Mouse (Mus musculus) forebrain, postnatal 0 days (tissue): Measurements from ENCODE around the gene Gm6460. TPM values are rescaled to one million over a fixed set of nuclear protein-coding genes. Genes with fewer than 3 reads are reported as not detected.
"Not testable (repeated sequence)": the region's sequence is repeated elsewhere in the genome, so short reads cannot be mapped to it uniquely, and the experiment has no call there.

ENCODE experiments used
- ATAC-seq: fragments of 200-750 bp; cut with Nextera tagmentation; 2 replicates; pipeline ENCODE4 v1.8.0; 2017; ENCODE audit warnings: mild to moderate bottlenecking, moderate library complexity
- DNase-seq: peaks from one replicate; pipeline ENCODE4 v3.0.0-alpha.2; 2015
- H3K27ac ChIP-seq: fragments of 300-500 bp; sonication (generic); 2 replicates; pipeline ENCODE4 v1.5.1; 2014; ENCODE audit warnings: low read depth, mild to moderate bottlenecking, antibody characterized with exemption, low read length, moderate library complexity, mixed read lengths
- H3K27me3 ChIP-seq: fragments of 300-500 bp; sonication (generic); 2 replicates; pipeline ENCODE4 v1.6.1; 2014; ENCODE audit warnings: mild to moderate bottlenecking, low read length, mixed read lengths; ENCODE audit not compliant: insufficient read depth
- H3K36me3 ChIP-seq: fragments of 300-500 bp; sonication (generic); 2 replicates; pipeline ENCODE4 v1.6.1; 2014; ENCODE audit warnings: mild to moderate bottlenecking, moderate library complexity; ENCODE audit not compliant: insufficient read depth
- H3K4me1 ChIP-seq: fragments of 300-500 bp; sonication (generic); 2 replicates; pipeline ENCODE4 v1.6.1; 2014; ENCODE audit warnings: antibody characterized with exemption; ENCODE audit not compliant: insufficient read depth
- H3K4me2 ChIP-seq: fragments of 300-500 bp; sonication (generic); 2 replicates; pipeline ENCODE4 v1.6.1; 2014; ENCODE audit warnings: low read depth, mild to moderate bottlenecking, moderate library complexity
- H3K4me3 ChIP-seq: fragments of 300-500 bp; sonication (generic); 2 replicates; pipeline ENCODE4 v1.5.1; 2014; ENCODE audit warnings: low read depth, low read length, mixed read lengths
- H3K9ac ChIP-seq: fragments of 300-500 bp; sonication (generic); 2 replicates; pipeline ENCODE4 v1.6.1; 2014; ENCODE audit warnings: mild to moderate bottlenecking
- H3K9me3 ChIP-seq: fragments of 300-500 bp; sonication (generic); 2 replicates; pipeline ENCODE4 v1.6.1; 2016; ENCODE audit warnings: low read length
- WGBS: fragments of 180-500 bp; shearing (Covaris S2); extraction: QIAGEN DNeasy Blood & Tissue Kit; methylation state at CpG from one replicate; pipeline ENCODE4 v1.1.7; 2014; 5-methylcytosine and 5-hydroxymethylcytosine counted together
- polyA plus RNA-seq: library from polyadenylated mRNA; unstranded; fragments of >200 nt; fragmentation: Nextera tagmentation; extraction: Ambion mirVana; gene quantifications from 2 replicates; pipeline ENCODE4 v1.2.1, GENCODE M21; 2015
- total RNA-seq: library from RNA; depleted of rRNA; stranded (reverse); fragments of >200 nt; gene quantifications from 2 replicates; pipeline ENCODE4 v1.2.3, GENCODE M21; 2014; rRNA removed

Gm6460 gene
- not detected in 2 replicates for total RNA-seq
- polyA plus RNA-seq: not detected in 2 replicates

DNA sequence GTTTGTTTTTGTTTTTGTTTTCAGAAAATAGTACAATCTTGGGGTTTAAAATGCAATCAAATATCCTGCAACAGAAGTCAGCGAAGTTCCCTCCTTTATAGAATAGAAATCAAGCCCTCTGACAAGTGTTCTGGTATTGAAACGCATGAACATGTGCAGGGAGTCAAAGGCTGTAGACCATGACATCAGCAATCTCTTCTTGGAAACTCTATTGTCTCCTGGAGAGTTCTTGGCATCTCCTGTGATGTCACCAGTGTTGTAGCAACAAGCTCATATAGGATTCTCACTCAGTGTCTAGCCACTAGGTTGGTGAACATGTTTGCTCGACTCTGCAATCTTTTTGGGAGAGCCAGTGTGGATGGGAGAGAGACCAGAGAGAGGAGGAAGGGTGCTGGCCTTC lies at the start of gene Gm6460:
Gm6460 (plus strand) TSS at position 301 of the 400 bp plus-strand sequence.
- not testable (repeated sequence) for H3K9ac ChIP-seq, H3K27me3 ChIP-seq, H3K4me1 ChIP-seq, H3K4me2 ChIP-seq, H3K4me3 ChIP-seq, H3K9me3 ChIP-seq, H3K36me3 ChIP-seq, DNase-seq, ATAC-seq, H3K27ac ChIP-seq
- no CpG with 5 or more reads among the region's 3 CpGs for WGBS

Other genes with a start within 250 kb of the Gm6460 start
- gene Gm8897, start 178.5 kb upstream of the Gm6460 start, total RNA-seq: not detected in 2 replicates
- not detected in 2 replicates for gene Gm8897, start 178.5 kb upstream of the Gm6460 start, polyA plus RNA-seq
- not detected in 2 replicates for gene Gm8906, start 92.2 kb upstream of the Gm6460 start, total RNA-seq
- not detected in 2 replicates for gene Gm8906, start 92.2 kb upstream of the Gm6460 start, polyA plus RNA-seq
- gene Gm8922, start 87.0 kb downstream of the Gm6460 start, total RNA-seq: not detected in 2 replicates
- gene Gm8922, start 87.0 kb downstream of the Gm6460 start, polyA plus RNA-seq: not detected in 2 replicates
- not detected in 2 replicates for gene Gm8926, start 175.6 kb downstream of the Gm6460 start, total RNA-seq
- gene Gm8926, start 175.6 kb downstream of the Gm6460 start, polyA plus RNA-seq: not detected in 2 replicates